Mouse (Mus musculus): ENCODE measurements at regions not wholly inside any gene's neighbourhood (a gene's known extent, or its start where the extent isn't known, plus 50 kb on each side); places are given as distances from the start of the nearest gene placed in this dataset.

- DNase-seq (ENCODE audit: low read depth), result no peak
Measured at GRCm38 (mm10) chr17:45966736-45967135, 65.4 kb downstream of the Vegfa start.

- DNase-seq (ENCODE audit: low read depth), result no peak
Measured at GRCm38 (mm10) chr17:45964031-45964430, 68.1 kb downstream of the Vegfa start.

- no peak for DNase-seq (ENCODE audit: low read depth)
Measured at GRCm38 (mm10) chr17:45963332-45963731, 68.8 kb downstream of the Vegfa start.

GRCm38 (mm10) chr17:45961626-45962319 is 70.4 kb downstream of the Vegfa start:
- DNase-seq (ENCODE audit: low read depth), result no peak

- peak; percentile 66 for DNase-seq (ENCODE audit: low read depth)
Measured at GRCm38 (mm10) chr17:45958094-45958881, 73.9 kb downstream of the Vegfa start.

- DNase-seq (ENCODE audit: low read depth), result no peak
Measured at GRCm38 (mm10) chr17:45955481-45955880, 76.7 kb downstream of the Vegfa start.

GRCm38 (mm10) chr17:45954824-45955223 is 77.3 kb downstream of the Vegfa start:
- DNase-seq (ENCODE audit: low read depth), result no peak

GRCm38 (mm10) chr17:45953523-45953922 is 78.6 kb downstream of the Vegfa start:
- DNase-seq (ENCODE audit: low read depth), result no peak

- no peak for DNase-seq (ENCODE audit: low read depth)
Measured at GRCm38 (mm10) chr17:45950533-45951164, 81.5 kb downstream of the Vegfa start.

GRCm38 (mm10) chr17:45949141-45949540 is 83.0 kb downstream of the Vegfa start:
- DNase-seq (ENCODE audit: low read depth), result no peak

- no peak for DNase-seq (ENCODE audit: low read depth)
Measured at GRCm38 (mm10) chr17:45948314-45948935, 83.7 kb downstream of the Vegfa start.

- DNase-seq (ENCODE audit: low read depth), result no peak
Measured at GRCm38 (mm10) chr17:45945005-45945404, 87.2 kb downstream of the Vegfa start.

- DNase-seq (ENCODE audit: low read depth), result no peak
Measured at GRCm38 (mm10) chr17:45943244-45943643, 88.9 kb downstream of the Vegfa start.

GRCm38 (mm10) chr17:45941890-45942375 is 90.2 kb downstream of the Vegfa start:
- no peak for DNase-seq (ENCODE audit: low read depth)

GRCm38 (mm10) chr17:45940121-45940813 is 91.9 kb downstream of the Vegfa start:
- DNase-seq (ENCODE audit: low read depth), result no peak

- no peak for DNase-seq (ENCODE audit: low read depth)
Measured at GRCm38 (mm10) chr17:45938284-45938683, 93.9 kb downstream of the Vegfa start.

GRCm38 (mm10) chr17:45936577-45936976 is 95.6 kb downstream of the Vegfa start:
- no peak for DNase-seq (ENCODE audit: low read depth)

- DNase-seq (ENCODE audit: low read depth), result no peak
Measured at GRCm38 (mm10) chr17:45935291-45935690, 96.9 kb downstream of the Vegfa start.

- no peak for DNase-seq (ENCODE audit: low read depth)
Measured at GRCm38 (mm10) chr17:45934002-45934401, 98.2 kb downstream of the Vegfa start.

GRCm38 (mm10) chr17:45933034-45933433 is 99.1 kb downstream of the Vegfa start:
- no peak for DNase-seq (ENCODE audit: low read depth)

- DNase-seq (ENCODE audit: low read depth), result no peak
Measured at GRCm38 (mm10) chr17:45932611-45933010, 99.6 kb downstream of the Vegfa start.

- no peak for DNase-seq (ENCODE audit: low read depth)
Measured at GRCm38 (mm10) chr17:45929591-45929990, 102.6 kb downstream of the Vegfa start.
